Mouse (Mus musculus) liver, embryonic 11.5 days (tissue): ENCODE data around the gene Elane. TPM values are rescaled to one million over a fixed set of nuclear protein-coding genes. Genes with fewer than 3 reads are reported as not detected.

Experiments used
- ATAC-seq: fragments of 200-750 bp; cut with Nextera tagmentation; replicated peaks from 2 replicates; pipeline ENCODE4 v1.8.0; 2017; ENCODE audit warnings: moderate number of reproducible peaks, mild to moderate bottlenecking, moderate TSS enrichment, moderate library complexity; ENCODE audit not compliant: low FRiP score
- DNase-seq: peaks from one replicate; pipeline ENCODE4 v3.0.0-alpha.2; 2017; ENCODE audit warnings: low spot score
- H3K27ac ChIP-seq: fragments of 300-500 bp; sonication (generic); 2 replicates; pipeline ENCODE4 v1.5.1; 2014; ENCODE audit warnings: mild to moderate bottlenecking, low read depth, low read length, control low read depth
- H3K27me3 ChIP-seq: fragments of 300-500 bp; sonication (generic); replicated peaks from 2 replicates; pipeline ENCODE4 v1.6.1; 2014; ENCODE audit warnings: low read length, mixed read lengths; ENCODE audit not compliant: control insufficient read depth, insufficient read depth
- H3K36me3 ChIP-seq: fragments of 300-500 bp; sonication (generic); 2 replicates; pipeline ENCODE4 v1.6.1; 2014; ENCODE audit warnings: mild to moderate bottlenecking, low read length, moderate library complexity, mixed read lengths; ENCODE audit not compliant: control insufficient read depth, insufficient read depth
- H3K4me1 ChIP-seq: fragments of 300-500 bp; sonication (generic); replicated peaks from 2 replicates; pipeline ENCODE4 v1.6.1; 2014; ENCODE audit warnings: low read length, mixed read lengths; ENCODE audit not compliant: control insufficient read depth, insufficient read depth
- H3K4me2 ChIP-seq: fragments of 300-500 bp; sonication (generic); 2 replicates; pipeline ENCODE4 v1.6.1; 2014; ENCODE audit warnings: mild to moderate bottlenecking, control low read depth, moderate library complexity
- H3K4me3 ChIP-seq: fragments of 300-500 bp; sonication (generic); 2 replicates; pipeline ENCODE4 v1.5.1; 2014; ENCODE audit warnings: low read depth, low read length, control low read depth
- H3K9ac ChIP-seq: fragments of 300-500 bp; sonication (generic); 2 replicates; pipeline ENCODE4 v1.6.1; 2014; ENCODE audit warnings: low read depth, low read length, control low read depth
- H3K9me3 ChIP-seq: fragments of 300-500 bp; sonication (generic); 2 replicates; pipeline ENCODE4 v1.6.1; 2016; ENCODE audit warnings: low read length, inconsistent platforms, mixed read lengths; ENCODE audit not compliant: control insufficient read depth
- WGBS: fragments of 180-500 bp; shearing (Covaris S2); extraction: QIAGEN DNeasy Blood & Tissue Kit; methylation state at CpG from one replicate; pipeline ENCODE4 v1.1.7; 2014; 5-methylcytosine and 5-hydroxymethylcytosine counted together
- polyA plus RNA-seq: library from polyadenylated mRNA; unstranded; fragments of >200 nt; fragmentation: Nextera tagmentation; extraction: Ambion mirVana; gene quantifications from 2 replicates; pipeline ENCODE4 v1.2.1, GENCODE M21; 2014

Elane gene
- polyA plus RNA-seq, 1 experiment from 2014 or later = 11.1 TPM

- no peak overlapping the region for H3K4me3 ChIP-seq
- no peak overlapping the region for H3K4me2 ChIP-seq
- DNase-seq (no peak), ATAC-seq (no peak)
- H3K9ac ChIP-seq = no peak overlapping the region
- H3K27me3 ChIP-seq = no peaks in the 10 kb centered on the region
- no peaks in the 10 kb centered on the region for H3K36me3 ChIP-seq
- WGBS = 63% methylated on average over 8 of the region's 8 CpGs
- peaks cover 32% of the 10 kb centered on the region for H3K4me1 ChIP-seq
- no peaks in the 10 kb centered on the region for H3K9me3 ChIP-seq
- no peak overlapping the region for H3K27ac ChIP-seq
Measured at GRCm38 (mm10) chr10:79849941-79850628, 36.0 kb upstream of the Elane start.

DNA sequence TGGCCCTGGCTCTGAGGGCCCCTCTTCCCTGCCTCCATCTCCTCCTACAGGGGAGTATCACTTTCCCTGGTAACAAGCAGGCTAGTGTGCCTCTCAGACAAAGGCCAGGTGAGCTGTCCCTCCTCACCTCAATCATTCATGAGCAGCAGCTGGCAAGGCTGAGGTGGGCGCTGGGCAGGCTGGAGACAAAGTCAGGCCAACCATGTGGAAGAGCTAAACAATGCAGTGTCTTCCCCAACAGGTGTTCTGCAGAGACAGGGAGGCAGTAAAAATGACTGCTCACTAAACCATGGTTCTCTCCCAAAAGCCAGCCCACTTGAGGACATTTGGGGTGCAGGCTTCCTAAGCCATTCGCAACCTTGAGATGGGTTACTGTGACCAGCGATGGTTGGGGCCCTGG, 34.4 kb upstream of the Elane start:
- Histone ChIP-seq H3K4me2 (peak overlapping the region; percentile 98), H3K27ac (peak overlapping the region; percentile 100), H3K9me3 (no peaks in the 10 kb centered on the region), H3K36me3 (peaks cover 10% of the 10 kb centered on the region), H3K27me3 (no peaks in the 10 kb centered on the region), H3K4me1 (peaks cover 37% of the 10 kb centered on the region), H3K9ac (peak overlapping the region; percentile 93; the same call in 1 of the 2 replicates), H3K4me3 (peak overlapping the region; percentile 19; the same call in 1 of the 2 replicates)
- DNase-seq (no peak), ATAC-seq (no peak)
- WGBS = 68% methylated on average over 3 of the region's 3 CpGs

DNA sequence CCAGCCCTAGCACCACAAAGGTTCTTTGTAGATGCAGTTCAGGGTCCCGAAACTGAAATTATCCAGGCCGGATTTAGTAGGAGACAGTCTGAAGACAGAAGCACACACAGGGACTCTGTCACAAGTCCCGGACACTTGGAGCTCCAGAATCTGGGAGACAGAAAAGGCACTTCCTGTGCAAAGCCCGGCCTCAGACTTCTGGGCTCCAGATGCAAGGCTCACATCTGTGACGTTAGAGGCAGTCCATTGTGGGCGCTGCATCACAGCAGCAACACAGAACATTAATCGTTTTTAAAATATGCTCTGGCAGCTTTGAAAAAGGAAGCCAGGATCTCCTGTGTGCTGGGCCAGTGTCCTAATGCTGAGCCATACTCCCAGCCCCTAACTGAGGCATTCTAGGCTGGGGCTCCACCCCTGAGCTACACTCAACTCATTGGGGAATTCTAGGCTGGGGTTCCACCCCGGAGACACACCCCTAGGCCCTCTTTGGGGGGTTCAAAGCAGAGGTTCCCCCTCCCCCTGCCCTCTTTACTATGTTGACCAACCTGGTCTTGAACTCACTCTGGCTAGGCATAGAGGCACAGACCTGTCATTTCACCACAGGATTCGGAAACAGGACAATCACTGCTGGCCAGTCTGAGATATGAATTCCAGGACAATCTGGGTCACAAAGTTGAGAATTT, 33.8 kb upstream of the Elane start:
- peak overlapping the region; percentile 100 for H3K27ac ChIP-seq
- H3K9ac ChIP-seq = peak overlapping the region; percentile 93
- H3K4me2 ChIP-seq = peak overlapping the region; percentile 98
- no peaks in the 10 kb centered on the region for H3K9me3 ChIP-seq
- ATAC-seq = no peak
- DNase-seq = no peak
- H3K36me3 ChIP-seq = peaks cover 16% of the 10 kb centered on the region
- H3K27me3 ChIP-seq = no peaks in the 10 kb centered on the region
- H3K4me3 ChIP-seq = peak overlapping the region; percentile 99
- whole genome bisulfite sequencing = 52% methylated on average over 9 of the region's 9 CpGs
- H3K4me1 ChIP-seq = peaks cover 43% of the 10 kb centered on the region

- Histone ChIP-seq H3K9ac (peak overlapping the region; percentile 93), H3K4me3 (peak overlapping the region; percentile 99), H3K4me1 (peaks cover 49% of the 10 kb centered on the region), H3K27ac (peak overlapping the region; percentile 100), H3K36me3 (peaks cover 20% of the 10 kb centered on the region), H3K4me2 (peak overlapping the region; percentile 98), H3K27me3 (no peaks in the 10 kb centered on the region), H3K9me3 (no peaks in the 10 kb centered on the region)
- WGBS = 28% methylated on average over 8 of the region's 8 CpGs
- no peak for DNase-seq
- ATAC-seq = no peak
Measured at GRCm38 (mm10) chr10:79852827-79853226, 33.2 kb upstream of the Elane start.

DNA sequence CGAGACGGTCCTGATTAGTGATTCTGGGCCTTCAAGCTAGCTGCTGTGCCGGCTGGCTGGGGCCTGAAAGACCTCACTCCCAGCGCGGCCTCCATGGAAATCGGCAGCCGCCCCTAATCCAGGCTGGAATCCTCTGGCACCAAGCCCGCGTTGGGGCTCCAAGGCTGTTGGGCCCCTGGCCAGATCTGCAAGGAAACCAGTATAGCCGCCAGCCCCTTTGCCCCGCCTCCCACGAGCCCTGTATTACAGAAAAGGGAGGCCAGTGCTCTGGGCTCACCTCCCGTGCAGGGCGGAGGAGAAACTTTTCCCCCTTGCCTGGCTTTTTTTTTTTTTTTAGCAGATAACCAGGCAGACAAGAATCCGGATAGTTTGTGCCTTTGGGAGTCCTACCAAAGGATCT, 32.7 kb upstream of the Elane start:
- Histone ChIP-seq H3K9ac (peak overlapping the region; percentile 93), H3K4me1 (peaks cover 53% of the 10 kb centered on the region), H3K36me3 (peaks cover 26% of the 10 kb centered on the region), H3K27me3 (no peaks in the 10 kb centered on the region), H3K4me3 (peak overlapping the region; percentile 99), H3K27ac (peak overlapping the region; percentile 100), H3K4me2 (peak overlapping the region; percentile 98), H3K9me3 (no peaks in the 10 kb centered on the region)
- ATAC-seq = no peak; the same call in 1 of the 2 replicates
- DNase-seq = peak; percentile 84
- 1% methylated on average over 15 of the region's 15 CpGs for WGBS

DNA sequence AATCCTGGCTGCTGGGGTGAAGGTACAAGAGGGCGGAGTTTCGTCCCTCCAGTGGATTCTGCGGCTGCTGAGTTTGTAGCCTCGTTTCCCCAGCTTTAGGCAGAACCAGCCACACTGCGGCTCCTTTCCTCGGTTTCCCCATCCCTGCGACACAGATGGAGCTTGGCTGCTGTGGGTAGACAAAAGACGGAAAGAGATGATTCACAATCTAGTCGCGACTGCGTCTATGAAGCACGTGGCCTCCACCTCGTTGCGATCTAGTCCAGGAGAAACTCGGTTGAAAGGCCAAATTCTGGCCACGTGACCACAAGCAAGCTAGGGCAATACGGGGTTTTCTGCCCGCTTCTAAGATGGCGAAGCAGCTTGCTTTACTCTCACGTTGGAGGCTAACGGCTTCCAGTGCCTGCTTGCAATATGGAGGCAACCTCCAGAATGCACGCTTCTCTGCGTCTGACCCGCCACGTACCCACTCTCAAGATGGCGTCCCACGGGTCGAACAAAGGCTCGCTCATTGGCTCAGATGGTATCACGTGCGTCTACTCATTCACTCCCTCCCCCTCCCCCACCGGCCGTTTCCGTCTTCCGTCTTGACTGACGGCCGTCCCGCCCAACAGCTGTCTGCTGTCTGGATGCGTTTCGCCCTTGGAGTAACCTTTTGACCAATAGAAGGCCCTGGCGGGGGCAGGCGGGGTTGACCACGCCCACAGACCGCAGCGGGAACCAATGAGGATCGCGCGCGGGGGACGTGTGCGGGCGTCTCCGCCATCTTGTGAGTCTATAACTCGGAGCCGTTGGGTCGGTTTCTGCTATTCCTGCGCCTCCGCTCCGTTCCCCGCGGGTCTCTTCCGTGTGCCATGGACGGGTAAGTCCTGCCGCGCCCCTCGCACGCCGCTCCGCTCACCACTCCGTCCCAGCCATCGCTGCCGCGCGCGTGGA, 31.9 kb upstream of the Elane start, which contains the start of gene Ptbp1:
Gene Ptbp1 (plus strand): TSS at position 568 of the 936 bp plus-strand sequence.
- H3K27ac ChIP-seq = peak within 1 kb of the TSS; percentile 100
- H3K9ac ChIP-seq = peak within 1 kb of the TSS; percentile 99
- ATAC-seq = peak; percentile 89
- H3K27me3 ChIP-seq = no peaks in the 10 kb centered on the region
- H3K4me2 ChIP-seq = peak within 1 kb of the TSS; percentile 99
- peaks cover 53% of the 10 kb centered on the region for H3K4me1 ChIP-seq
- under 1% methylated on average over 74 of the region's 75 CpGs for WGBS
- peaks cover 28% of the 10 kb centered on the region for H3K36me3 ChIP-seq
- H3K4me3 ChIP-seq = peak within 1 kb of the TSS; percentile 99
- H3K9me3 ChIP-seq = no peaks in the 10 kb centered on the region
- peak; percentile 99 for DNase-seq

GRCm38 (mm10) chr10:79854801-79855541, 31.1 kb upstream of the Elane start:
- H3K27me3 ChIP-seq = no peaks in the 10 kb centered on the region
- under 1% methylated on average over 83 of the region's 83 CpGs for WGBS
- peak overlapping the region; percentile 99 for H3K9ac ChIP-seq
- H3K4me1 ChIP-seq = peaks cover 53% of the 10 kb centered on the region
- H3K4me2 ChIP-seq = peak overlapping the region; percentile 99
- peak overlapping the region; percentile 100 for H3K27ac ChIP-seq
- peaks cover 37% of the 10 kb centered on the region for H3K36me3 ChIP-seq
- H3K4me3 ChIP-seq = peak overlapping the region; percentile 99
- no peaks in the 10 kb centered on the region for H3K9me3 ChIP-seq
- peak; percentile 77 for DNase-seq
- ATAC-seq = peak; percentile 21
